Mouse (Mus musculus) right cerebral cortex, adult 2 months (tissue): ENCODE results near the gene Kif1a.

ENCODE experiments used
- DNase-seq, 2 experiments: peaks; one replicate each; pipeline ENCODE4 v3.0.0; 2021 to 2022; ENCODE audit warnings: low spot score in 2 of 2

Kif1a gene

GRCm38 (mm10) chr1:93098956-93099355 lies 2.8 kb downstream of the Kif1a start:
- no peak for DNase-seq

GRCm38 (mm10) chr1:93092582-93092981 lies 9.2 kb downstream of the Kif1a start:
- DNase-seq: no peak

GRCm38 (mm10) chr1:93085136-93085535 lies 16.6 kb downstream of the Kif1a start:
- no peak for DNase-seq

- peak; percentile 65 to 67 for DNase-seq
Observed at GRCm38 (mm10) chr1:93083420-93084285, 18.1 kb downstream of the Kif1a start.

GRCm38 (mm10) chr1:93082121-93082520 lies 19.6 kb downstream of the Kif1a start:
- DNase-seq: no peak

- DNase-seq: peak; percentile 60 to 65
Observed at GRCm38 (mm10) chr1:93080930-93081589, 20.7 kb downstream of the Kif1a start.

- DNase-seq: no peak
Observed at GRCm38 (mm10) chr1:93079602-93080001, 22.1 kb downstream of the Kif1a start.

GRCm38 (mm10) chr1:93072279-93072865 lies 29.4 kb downstream of the Kif1a start:
- no peak for DNase-seq

- DNase-seq: peak; percentile 56 to 67
Observed at GRCm38 (mm10) chr1:93071487-93071971, 30.2 kb downstream of the Kif1a start.

GRCm38 (mm10) chr1:93070881-93071280 lies 30.9 kb downstream of the Kif1a start:
- DNase-seq: no peak

GRCm38 (mm10) chr1:93068553-93068952 lies 33.2 kb downstream of the Kif1a start:
- no peak for DNase-seq

GRCm38 (mm10) chr1:93065654-93066053 lies 36.1 kb downstream of the Kif1a start:
- no peak for DNase-seq

GRCm38 (mm10) chr1:93063694-93064093 lies 38.1 kb downstream of the Kif1a start:
- DNase-seq: peak in 1 of 2 experiments; percentile 56

GRCm38 (mm10) chr1:93051124-93051833 lies 50.5 kb downstream of the Kif1a start:
- no peak for DNase-seq

GRCm38 (mm10) chr1:93050071-93050470 lies 51.7 kb downstream of the Kif1a start:
- no peak for DNase-seq

GRCm38 (mm10) chr1:93046153-93046789 lies 55.5 kb downstream of the Kif1a start:
- DNase-seq: no peak

GRCm38 (mm10) chr1:93035981-93036380 lies 65.8 kb downstream of the Kif1a start:
- no peak for DNase-seq

GRCm38 (mm10) chr1:93033989-93034388 lies 67.8 kb downstream of the Kif1a start:
- DNase-seq: no peak

- no peak for DNase-seq
Observed at GRCm38 (mm10) chr1:93031199-93031598, 70.6 kb downstream of the Kif1a start.

- no peak for DNase-seq
Observed at GRCm38 (mm10) chr1:93030060-93030459, 71.7 kb downstream of the Kif1a start.

GRCm38 (mm10) chr1:93029387-93029786 lies 72.4 kb downstream of the Kif1a start:
- no peak for DNase-seq
